ENCODE assay signal across 9 mouse cellular contexts in genomic region chr11:115512004-115512403, GRCm38 (mm10). TPM values are rescaled to one million over a fixed set of nuclear protein-coding genes. Genes with fewer than 3 reads are reported as not detected.
A peak's percentile ranks its signal among the peaks of the same experiment; 100 is the strongest.
DNase-seq lines count a peak whose midpoint lies in the region; ATAC-seq and TF ChIP-seq lines count a peak whose summit lies in the region.
"Had no signal": no experiment of that assay in that cellular context is flagged by ENCODE, and none has a peak within 500 bp of the region (broad histone marks: within the 10 kb centered on the region; RNA-seq: fewer than 3 reads in every experiment).

No protein-coding gene starts in this region.

- peaks cover 32 to 60% of the 10 kb centered on the region in 2 experiments for H3K4me1 ChIP-seq in CH12.LX (ENCODE audit: control insufficient read depth in 1 of 2, insufficient read depth in 2 of 2)
- H3K4me1 ChIP-seq in forebrain, postnatal 0 days (ENCODE audit: insufficient read depth): peaks cover 27% of the 10 kb centered on the region
- peaks cover 60% of the 10 kb centered on the region for H3K4me1 ChIP-seq in liver, embryonic 16.5 days (ENCODE audit: control insufficient read depth, low read depth, low read length)

- no peak for ATAC-seq in forebrain, postnatal 0 days
- no peak for ATAC-seq in liver, embryonic 16.5 days (ENCODE audit: low read depth)

- DNase-seq in heart, adult 11 months: peak; percentile 77
- DNase-seq in heart, postnatal 4 days: no peak
- no peak for DNase-seq in CH12.LX (ENCODE audit: extremely low read depth)
- DNase-seq in forebrain, postnatal 0 days: peak; percentile 65
- DNase-seq in cerebellum, adult 11 months: no peak
- DNase-seq in MN1 (ENCODE audit: low spot score): no peak
- DNase-seq in frontal cortex, postnatal 14 days (ENCODE audit: low spot score in 2 of 2): no peak
- DNase-seq: cerebellum, adult 9-10 months had no signal

- peak overlapping the region; percentile 90 for H3K9ac ChIP-seq in CH12.LX (ENCODE audit: insufficient read depth, low read depth)
- peak overlapping the region; percentile 99 for H3K9ac ChIP-seq in forebrain, postnatal 0 days
- peak overlapping the region; percentile 89 for H3K9ac ChIP-seq in liver, embryonic 16.5 days (ENCODE audit: low read depth, low read length)

- no peaks in the 10 kb centered on the region for H3K9me3 ChIP-seq in CH12.LX (replicated peaks; ENCODE audit: low read length)
- no peaks in the 10 kb centered on the region for H3K9me3 ChIP-seq in forebrain, postnatal 0 days (ENCODE audit: low read length)
- H3K9me3 ChIP-seq in liver, embryonic 16.5 days (replicated peaks; ENCODE audit: control insufficient read depth, low read length): no peaks in the 10 kb centered on the region

- H3K36me3 ChIP-seq in CH12.LX (replicated peaks in 1 of 2; ENCODE audit: control insufficient read depth in 1 of 2, insufficient read depth in 1 of 2, low read length in 1 of 2): peaks cover 0 to 30% of the 10 kb centered on the region in 2 experiments
- H3K36me3 ChIP-seq in forebrain, postnatal 0 days (ENCODE audit: insufficient read depth): no peaks in the 10 kb centered on the region
- H3K36me3 ChIP-seq in liver, embryonic 16.5 days (ENCODE audit: control insufficient read depth, insufficient read depth): no peaks in the 10 kb centered on the region

- peaks cover 70% of the 10 kb centered on the region for H3K79me2 ChIP-seq in CH12.LX (replicated peaks; ENCODE audit: control insufficient read depth, extremely low read depth, insufficient read depth, poor library complexity, severe bottlenecking)

- TF ChIP-seq EP300 in CH12.LX (IDR thresholded peaks at IDR 0.05; ENCODE audit: low read length): no peak

- WGBS in forebrain, postnatal 0 days: 5% methylated on average over 3 of the region's 3 CpGs
- 40% methylated on average over 3 of the region's 3 CpGs for WGBS in liver, embryonic 16.5 days (ENCODE audit: insufficient replicate concordance)

- no peak for TF ChIP-seq CTCF in CH12.LX (conservative IDR thresholded peaks at IDR 0.05 in 1 of 2, IDR thresholded peaks at IDR 0.05 in 1 of 2; ENCODE audit: low read depth in 2 of 2, low read length in 2 of 2)
- TF ChIP-seq CTCF in forebrain, postnatal 0 days (IDR thresholded peaks at IDR 0.05; ENCODE audit: low read depth): no peak

- peak overlapping the region; percentile 35; the same call in 1 of the 2 replicates for H3K27ac ChIP-seq in CH12.LX (ENCODE audit: insufficient read depth, low read depth)
- H3K27ac ChIP-seq in forebrain, postnatal 0 days (ENCODE audit: low read depth, low read length): peak overlapping the region; percentile 91
- H3K27ac ChIP-seq in liver, embryonic 16.5 days (ENCODE audit: low read length): peak overlapping the region; percentile 94

- dilution Hi-C loops in CH12.LX (cut with MboI; ENCODE audit: extremely low pct_ligation_motif_present, extremely low pct_unique_long_range_greater_than_20kb, low sequenced_read_pairs): no loop called here

- peak overlapping the region; percentile 99 for H3K4me2 ChIP-seq in CH12.LX (ENCODE audit: insufficient read depth, low read depth, poor library complexity, severe bottlenecking)
- H3K4me2 ChIP-seq in forebrain, postnatal 0 days (ENCODE audit: low read depth): peak overlapping the region; percentile 77
- peak overlapping the region; percentile 88 for H3K4me2 ChIP-seq in liver, embryonic 16.5 days (ENCODE audit: low read depth, low read length)

- H3K4me3 ChIP-seq in CH12.LX (replicated peaks in 1 of 3; ENCODE audit: low read depth in 2 of 3, low read length in 2 of 3, poor library complexity in 1 of 3): peak overlapping the region; percentile 84 to 96 (median 96)
- peak overlapping the region; percentile 99 for H3K4me3 ChIP-seq in forebrain, postnatal 0 days (ENCODE audit: low read depth, low read length)
- H3K4me3 ChIP-seq in liver, embryonic 16.5 days (ENCODE audit: low read depth, low read length): peak overlapping the region; percentile 94

- TF ChIP-seq POLR2A in CH12.LX (IDR thresholded peaks at IDR 0.05; ENCODE audit: low read depth, low read length): no peak

- no peak for TF ChIP-seq RAD21 in CH12.LX (IDR thresholded peaks at IDR 0.05; ENCODE audit: low read depth, low read length)

- in situ Hi-C loops in CH12.LX (cut with MboI; ENCODE audit: low pct_ligation_motif_present, low pct_unique_long_range_greater_than_20kb, low sequenced_read_pairs): no loop called here

- H3K27me3 ChIP-seq in CH12.LX (replicated peaks): no peaks in the 10 kb centered on the region
- no peaks in the 10 kb centered on the region for H3K27me3 ChIP-seq in forebrain, postnatal 0 days (ENCODE audit: insufficient read depth, low read length)
- no peaks in the 10 kb centered on the region for H3K27me3 ChIP-seq in liver, embryonic 16.5 days (ENCODE audit: control insufficient read depth, insufficient read depth, low read depth, low read length)

TF ChIP-seq in CH12.LX, 34 proteins besides CTCF, POLR2A, EP300 and RAD21:
- TF ChIP-seq MAFK (IDR thresholded peaks at IDR 0.05; ENCODE audit: insufficient replicate concordance, low read length) (peak; percentile 14; the same call in 1 of the 2 replicates), TCF12 (IDR thresholded peaks at IDR 0.05; ENCODE audit: low read depth, low read length) (0 out of 2 replicates have a peak, but pooled peaks have one; percentile 12), E2F4 (IDR thresholded peaks at IDR 0.05; ENCODE audit: insufficient replicate concordance, low read depth, low read length) (0 out of 2 replicates have a peak, but pooled peaks have one; percentile 15), RCOR1 (conservative IDR thresholded peaks at IDR 0.05; ENCODE audit: low read depth, low read length) (0 out of 2 replicates have a peak, but pooled peaks have one; percentile 21), TBP (conservative IDR thresholded peaks at IDR 0.05; ENCODE audit: low read depth, low read length) (no peak), IRF4 (IDR thresholded peaks at IDR 0.05; ENCODE audit: low read depth, low read length) (no peak), JUND (conservative IDR thresholded peaks at IDR 0.05; ENCODE audit: low read depth, low read length) (peak; percentile 24; the same call in 1 of the 2 replicates), POLR2AphosphoS2 (IDR thresholded peaks at IDR 0.05; ENCODE audit: low read depth, low read length) (no peak)

RNA-seq across cellular contexts. Expression of gene Jpt1, which starts 2.2 kb away (rescaled TPM):
- total RNA-seq in heart, postnatal 4 days (2021): 100 to 1,000 TPM; 559 to 561 TPM
- total RNA-seq in CH12.LX (2012; rRNA removed) (294 and 358 TPM in 2 replicates), CH12.LX (2014; rRNA removed) (439 and 448 TPM in 2 replicates)
- 432 and 479 TPM in 2 replicates for polyA plus RNA-seq in CH12.LX (2012; ENCODE audit: insufficient read length, low read depth)
- total RNA-seq in forebrain, postnatal 0 days (2014; rRNA removed): 1,009 and 1,140 TPM in 2 replicates
- polyA plus RNA-seq in forebrain, postnatal 0 days (2015; fragmentation: Nextera tagmentation; extraction: Ambion mirVana): 1,672 and 1,955 TPM in 2 replicates
- polyA plus RNA-seq in liver, embryonic 16.5 days (2015; fragmentation: Nextera tagmentation; extraction: Ambion mirVana): 190 and 209 TPM in 2 replicates

RNA-seq across cellular contexts. Expression of gene Nt5c, which starts 20.3 kb away (rescaled TPM):
- total RNA-seq in heart, postnatal 4 days (2021): 10 to 100 TPM; 27.3 to 27.4 TPM
- total RNA-seq in CH12.LX (2012; rRNA removed) (151 and 154 TPM in 2 replicates), CH12.LX (2014; rRNA removed) (59.8 and 65.3 TPM in 2 replicates)
- 175 and 190 TPM in 2 replicates for polyA plus RNA-seq in CH12.LX (2012; ENCODE audit: insufficient read length, low read depth)
- 59.6 and 84.6 TPM in 2 replicates for total RNA-seq in forebrain, postnatal 0 days (2014; rRNA removed)
- 136 and 143 TPM in 2 replicates for polyA plus RNA-seq in forebrain, postnatal 0 days (2015; fragmentation: Nextera tagmentation; extraction: Ambion mirVana)
- 32.0 and 36.3 TPM in 2 replicates for polyA plus RNA-seq in liver, embryonic 16.5 days (2015; fragmentation: Nextera tagmentation; extraction: Ambion mirVana)

RNA-seq across cellular contexts. Expression of gene Sumo2, which starts 24.1 kb away (rescaled TPM):
- total RNA-seq in heart, postnatal 4 days (2021): 100 to 1,000 TPM; 299 TPM
- total RNA-seq in CH12.LX (2012; rRNA removed): 480 and 623 TPM in 2 replicates
- 1,752 and 1,801 TPM in 2 replicates for total RNA-seq in CH12.LX (2014; rRNA removed)
- polyA plus RNA-seq in CH12.LX (2012; ENCODE audit: insufficient read length, low read depth): 960 and 1,020 TPM in 2 replicates
- 795 and 821 TPM in 2 replicates for total RNA-seq in forebrain, postnatal 0 days (2014; rRNA removed)
- 1,185 and 1,251 TPM in 2 replicates for polyA plus RNA-seq in forebrain, postnatal 0 days (2015; fragmentation: Nextera tagmentation; extraction: Ambion mirVana)
- 270 and 312 TPM in 2 replicates for polyA plus RNA-seq in liver, embryonic 16.5 days (2015; fragmentation: Nextera tagmentation; extraction: Ambion mirVana)

RNA-seq across cellular contexts. Expression of gene Armc7, which starts 36.5 kb away (rescaled TPM):
- 1 to 10 TPM; 3.1 to 4.3 TPM for total RNA-seq in heart, postnatal 4 days (2021)
- total RNA-seq in CH12.LX (2012; rRNA removed) (8.7 and 8.9 TPM in 2 replicates), CH12.LX (2014; rRNA removed) (6.0 and 7.5 TPM in 2 replicates)
- 12.5 TPM in 2 replicates for polyA plus RNA-seq in CH12.LX (2012; ENCODE audit: insufficient read length, low read depth)
- 11.2 and 14.2 TPM in 2 replicates for total RNA-seq in forebrain, postnatal 0 days (2014; rRNA removed)
- polyA plus RNA-seq in forebrain, postnatal 0 days (2015; fragmentation: Nextera tagmentation; extraction: Ambion mirVana): 8.5 and 11.2 TPM in 2 replicates
- 3.7 TPM in 2 replicates for polyA plus RNA-seq in liver, embryonic 16.5 days (2015; fragmentation: Nextera tagmentation; extraction: Ambion mirVana)

RNA-seq across cellular contexts. Expression of gene Slc16a5, which starts 49.7 kb away (rescaled TPM):
- under 1 TPM in 1 of 2 experiments, not detected in 1; 0.29 TPM for total RNA-seq in heart, postnatal 4 days (2021)
- total RNA-seq in CH12.LX (2012; rRNA removed): 0.46 and 0.51 TPM in 2 replicates
- not detected in 2 replicates for total RNA-seq in CH12.LX (2014; rRNA removed)
- polyA plus RNA-seq in CH12.LX (2012; ENCODE audit: insufficient read length, low read depth): 0.68 and 0.71 TPM in 2 replicates
- not detected in 2 replicates for total RNA-seq in forebrain, postnatal 0 days (2014; rRNA removed)
- polyA plus RNA-seq in forebrain, postnatal 0 days (2015; fragmentation: Nextera tagmentation; extraction: Ambion mirVana): 0.06 and 0.07 TPM in 2 replicates
- polyA plus RNA-seq in liver, embryonic 16.5 days (2015; fragmentation: Nextera tagmentation; extraction: Ambion mirVana): 0.21 and 0.51 TPM in 2 replicates

Comparison
In these comparisons a context has a peak if more than half of its experiments do, and no peak if none do; other contexts are left out.
1. DNase-seq: peak in heart, adult 11 months (single experiment) and forebrain, postnatal 0 days (single experiment); none in heart, postnatal 4 days (single experiment), CH12.LX (single experiment), cerebellum, adult 11 months (single experiment), MN1 (single experiment) and frontal cortex, postnatal 14 days (0 of 2).
2. H3K27ac ChIP-seq: peak in every context shown above with its lines; median percentile 94 in liver, embryonic 16.5 days; 91 in forebrain, postnatal 0 days; 35 in CH12.LX.
3. Peak in every context shown above with its lines, with median percentiles within 50 percentile points of each other: H3K4me2 ChIP-seq, H3K4me3 ChIP-seq and H3K9ac ChIP-seq.